Mouse (Mus musculus) kidney, adult 9 months (tissue): Measurements from ENCODE around the gene Tcp11.

Source experiments
- DNase-seq: peaks from one replicate; pipeline ENCODE4 v3.0.0; 2022

The Tcp11 gene

DNA sequence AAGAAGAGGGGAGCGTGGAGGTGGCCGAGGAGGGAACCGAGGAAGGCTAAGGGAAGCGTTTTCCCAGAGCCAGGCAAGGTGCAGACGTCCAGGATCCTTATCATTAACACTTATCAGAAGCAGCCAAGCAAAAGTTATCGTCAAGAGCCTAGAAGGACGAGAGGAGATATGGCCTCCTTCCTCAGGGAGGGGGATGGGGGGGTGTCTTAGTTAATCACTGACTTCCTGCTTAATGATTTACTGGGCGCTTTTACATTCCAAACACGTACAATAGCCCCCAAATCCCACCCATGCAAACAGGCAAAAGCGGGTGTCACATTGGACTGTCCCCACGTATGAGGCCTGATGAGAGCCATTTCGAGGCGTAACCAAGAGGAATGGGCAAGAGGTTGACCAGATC is 2.4 kb upstream of the Tcp11 start:
- no peak for DNase-seq

- DNase-seq = no peak
Observed at GRCm38 (mm10) chr17:28081856-28082255, 1.4 kb upstream of the Tcp11 start.

GRCm38 (mm10) chr17:28081385-28081784 is 946 bp upstream of the Tcp11 start:
- peak; percentile 60 for DNase-seq

GRCm38 (mm10) chr17:28080817-28081165 is 352 bp upstream of the Tcp11 start:
- DNase-seq = no peak

DNA sequence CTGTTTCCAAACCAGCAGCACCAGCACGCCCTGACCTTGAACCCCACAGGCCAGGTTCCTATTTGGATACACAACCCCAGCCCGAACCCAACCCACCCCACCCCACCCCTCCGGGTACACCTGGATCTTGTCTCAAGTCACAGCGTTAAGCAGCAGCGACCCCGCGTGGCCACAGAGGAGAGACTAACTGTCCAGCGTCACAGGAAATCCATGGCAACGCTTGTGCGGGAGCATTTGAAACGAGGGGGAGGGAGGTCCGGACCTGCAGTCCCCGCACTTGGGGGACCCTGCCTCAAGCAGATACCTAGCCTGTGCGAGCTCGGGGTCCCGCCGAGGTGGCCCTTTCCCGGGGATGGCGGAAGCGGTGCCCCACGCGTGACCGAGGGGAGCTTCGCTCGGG is 821 bp downstream of the Tcp11 start:
- DNase-seq = peak; percentile 86

DNA sequence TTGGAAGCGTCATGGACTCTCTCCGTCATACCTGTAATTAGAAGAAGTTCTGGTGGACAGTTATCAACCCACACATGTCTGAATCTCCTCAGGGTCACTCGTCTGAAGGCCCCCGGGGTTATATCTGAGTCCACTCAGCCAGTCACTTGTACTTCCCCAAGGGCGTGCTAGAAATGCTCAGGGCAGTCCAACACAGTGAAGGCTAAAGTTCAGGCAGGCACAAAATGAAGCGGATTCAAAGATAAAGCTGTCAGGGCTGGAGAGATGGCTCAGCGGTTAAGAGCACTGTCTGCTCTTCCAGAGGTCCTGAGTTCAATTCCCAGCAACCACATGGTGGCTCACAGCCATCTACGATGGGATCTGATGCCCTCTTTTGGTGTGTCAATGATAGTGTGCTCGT is 2.4 kb downstream of the Tcp11 start:
- DNase-seq = no peak

DNA sequence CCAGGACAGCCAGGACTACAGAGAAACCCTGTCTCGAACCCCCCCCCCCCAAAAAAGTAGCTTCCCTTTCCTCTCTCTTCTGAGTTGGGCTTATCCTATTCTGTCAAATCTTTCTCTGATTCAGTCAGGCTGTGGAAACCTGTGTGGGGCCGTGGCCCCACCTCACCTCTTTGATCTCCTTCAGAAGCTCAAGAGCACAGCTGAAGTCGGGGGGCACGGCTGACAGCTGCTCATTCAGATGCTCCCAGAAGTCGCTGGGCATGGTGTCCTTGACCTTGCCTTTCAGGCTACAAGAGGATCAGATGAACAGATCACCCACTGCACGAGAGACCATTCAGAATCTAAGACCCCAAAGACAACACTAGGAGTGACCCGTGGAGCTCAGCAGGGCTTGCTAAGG is 6.0 kb downstream of the Tcp11 start:
- no peak for DNase-seq

GRCm38 (mm10) chr17:28072730-28073129 is 7.7 kb downstream of the Tcp11 start:
- DNase-seq = no peak

DNA sequence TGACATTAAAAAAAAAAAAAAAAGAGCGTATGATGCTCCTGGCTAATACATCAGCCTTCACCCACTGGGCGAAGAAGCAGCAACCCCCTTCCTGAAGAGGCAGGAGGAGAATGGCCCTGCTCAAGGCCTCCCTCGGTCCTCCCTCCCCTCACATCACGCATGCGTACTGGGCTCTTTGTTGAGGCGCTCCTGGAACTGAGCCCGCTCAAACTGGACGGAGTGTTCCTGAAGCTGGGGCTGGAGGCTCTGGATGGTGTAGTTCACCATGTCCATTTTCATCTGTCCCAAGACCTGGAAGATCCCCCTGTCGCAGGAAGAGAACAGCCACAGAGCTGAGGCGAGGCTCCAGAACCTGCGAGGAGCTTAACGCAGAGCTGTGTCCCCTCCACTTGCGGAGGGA is 10.2 kb downstream of the Tcp11 start:
- DNase-seq = no peak

GRCm38 (mm10) chr17:28069446-28069845 is 11.0 kb downstream of the Tcp11 start:
- DNase-seq = no peak

- DNase-seq = no peak
Observed at GRCm38 (mm10) chr17:28067303-28067702, 13.1 kb downstream of the Tcp11 start.

- DNase-seq = no peak
Observed at GRCm38 (mm10) chr17:28063163-28063562, 17.3 kb downstream of the Tcp11 start.

DNA sequence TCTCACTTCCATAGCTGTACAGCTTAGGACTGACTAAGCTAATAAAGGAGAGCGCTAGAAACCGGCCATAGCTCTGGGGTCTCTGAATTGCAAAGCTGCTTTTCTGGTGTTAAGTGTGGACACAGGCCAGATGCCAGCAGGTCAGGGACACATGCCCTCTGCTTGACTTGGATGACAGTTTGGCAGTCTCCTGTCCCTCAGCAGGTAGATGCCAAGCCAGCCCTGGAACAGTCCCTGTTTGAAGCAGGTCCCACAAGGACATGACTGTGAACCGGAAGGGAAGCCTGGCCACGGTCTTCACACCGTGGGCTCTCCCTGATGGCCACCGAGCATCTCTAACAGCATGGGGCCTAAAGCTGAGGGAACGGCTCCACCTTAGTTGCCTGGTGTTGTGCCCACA is 17.7 kb downstream of the Tcp11 start:
- no peak for DNase-seq

GRCm38 (mm10) chr17:28061472-28061871 is 19.0 kb downstream of the Tcp11 start:
- no peak for DNase-seq

- DNase-seq = no peak
Observed at GRCm38 (mm10) chr17:28060681-28061080, 19.8 kb downstream of the Tcp11 start.

GRCm38 (mm10) chr17:28058346-28058745 is 22.1 kb downstream of the Tcp11 start:
- no peak for DNase-seq

DNA sequence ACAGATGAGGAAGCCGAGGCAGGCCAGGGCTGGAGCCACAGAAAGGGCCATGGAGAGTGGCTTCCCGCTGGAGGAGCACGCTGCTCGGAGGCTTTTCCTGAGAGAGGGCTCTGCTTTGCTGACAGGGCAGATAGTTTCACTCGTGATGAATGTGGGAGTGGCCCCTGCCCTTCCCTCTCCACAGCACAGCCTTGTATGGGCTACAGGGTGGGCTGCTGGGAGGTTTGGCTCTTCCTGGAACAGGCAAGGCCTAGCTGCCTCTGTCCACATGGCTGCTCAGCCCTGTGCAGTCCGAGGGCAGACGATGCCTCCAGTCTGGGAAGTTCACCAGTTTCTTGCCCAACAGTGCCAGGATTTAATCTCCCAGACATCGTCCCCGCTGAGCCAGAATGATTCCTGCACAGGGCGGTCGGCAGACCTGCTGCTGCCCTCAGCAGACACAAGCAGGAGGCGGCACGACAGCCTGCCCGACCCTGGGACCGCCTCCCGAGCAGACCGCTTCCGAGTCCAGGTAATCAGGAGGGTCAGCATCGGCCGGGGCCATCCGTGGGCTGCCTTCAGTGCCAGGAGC is 28.1 kb downstream of the Tcp11 start:
- no peak for DNase-seq

- DNase-seq = no peak
Observed at GRCm38 (mm10) chr17:28050210-28050609, 30.2 kb downstream of the Tcp11 start.

GRCm38 (mm10) chr17:28048425-28048824 is 32.0 kb downstream of the Tcp11 start:
- peak; percentile 38 for DNase-seq

DNA sequence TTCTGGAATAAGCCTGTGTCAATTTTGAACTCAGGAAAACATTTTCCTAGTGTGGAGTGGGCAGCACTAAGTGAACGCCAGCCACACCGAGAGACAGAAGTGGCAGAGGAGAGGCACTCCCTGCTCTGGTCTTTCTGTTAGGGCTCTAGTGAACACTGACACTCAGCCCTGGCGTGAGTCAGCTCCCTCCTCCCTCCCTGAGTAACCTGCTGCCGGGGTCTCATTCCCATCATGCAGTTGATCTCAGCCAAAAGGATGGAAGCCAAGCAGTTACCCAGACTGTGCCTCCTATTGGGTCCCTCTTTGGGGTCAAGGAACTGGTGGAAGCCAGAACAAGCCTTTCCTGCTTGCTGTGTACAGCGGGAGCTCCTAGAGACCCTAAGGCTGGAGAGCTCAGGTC is 32.9 kb downstream of the Tcp11 start:
- no peak for DNase-seq

DNA sequence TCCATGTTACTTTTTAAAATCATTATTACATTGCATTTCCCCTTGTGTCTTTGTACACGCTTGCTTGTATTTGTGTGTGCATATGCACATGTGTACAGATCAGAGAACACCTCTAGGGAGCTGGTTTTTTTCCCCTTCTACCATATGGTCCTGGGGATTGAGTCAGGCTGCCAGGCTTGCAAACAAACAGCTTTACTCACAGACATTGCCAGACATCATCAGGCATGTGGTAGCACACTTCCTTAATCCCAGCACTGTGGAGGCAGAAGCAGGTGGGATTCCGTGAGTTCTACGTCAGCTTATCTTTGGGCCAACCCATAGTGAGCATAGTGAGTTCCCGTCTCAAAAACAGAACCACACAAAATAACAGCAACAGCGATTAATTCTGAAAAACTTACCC is 33.4 kb downstream of the Tcp11 start:
- DNase-seq = no peak

- no peak for DNase-seq
Observed at GRCm38 (mm10) chr17:28042299-28042771, 38.1 kb downstream of the Tcp11 start.

- DNase-seq = no peak
Observed at GRCm38 (mm10) chr17:28041298-28041697, 39.1 kb downstream of the Tcp11 start.

- DNase-seq = no peak
Observed at GRCm38 (mm10) chr17:28040620-28041019, 39.8 kb downstream of the Tcp11 start.
